Mouse (Mus musculus): ENCODE measurements around the gene Scn7a. TPM values are rescaled to one million over a fixed set of nuclear protein-coding genes. Genes with fewer than 3 reads are reported as not detected.

Gene Scn7a
- total RNA-seq, 2 experiments from 2014 or later = not detected

Other genes starting within 250 kb of the Scn7a start
- not detected in 2 replicates for gene Scn9a, start 150.0 kb downstream of the Scn7a start, total RNA-seq (2015)
- gene Scn9a, start 150.0 kb downstream of the Scn7a start, total RNA-seq (2017) = not detected in 2 replicates